Mouse (Mus musculus) liver, adult 2 months (tissue): ENCODE results near the gene Rcvrn.

Source experiments
- CTCF ChIP-seq: fragments of 200-500 bp; IDR thresholded peaks from 2 replicates; pipeline ENCODE4 v1.5.1; 2011; ENCODE audit warnings: low read depth, low read length, control low read depth
- POLR2A ChIP-seq: fragments of 200-500 bp; IDR thresholded peaks from 2 replicates; pipeline ENCODE4 v1.6.1; 2011; ENCODE audit warnings: low read length, control low read depth; ENCODE audit not compliant: insufficient read depth; ENCODE audit errors: extremely low read depth

GRCm38 (mm10) chr11:67722399-67723156 is 27.5 kb downstream of the Rcvrn start:
- TF ChIP-seq CTCF (no peak), POLR2A (no peak)
